Mouse (Mus musculus) spleen, adult 2 months (tissue): ENCODE data around the gene Ptprg.

Experiments used
- CTCF ChIP-seq: fragments of 200-500 bp; IDR thresholded peaks from 2 replicates; pipeline ENCODE4 v1.5.1; 2011; ENCODE audit warnings: mild to moderate bottlenecking, inconsistent platforms; ENCODE audit not compliant: insufficient read depth, insufficient read length, insufficient replicate concordance; ENCODE audit errors: extremely low read depth
- POLR2A ChIP-seq: fragments of 200-500 bp; IDR thresholded peaks from 2 replicates; pipeline ENCODE4 v1.6.1; 2011; ENCODE audit warnings: low read depth, low read length, inconsistent platforms

DNA sequence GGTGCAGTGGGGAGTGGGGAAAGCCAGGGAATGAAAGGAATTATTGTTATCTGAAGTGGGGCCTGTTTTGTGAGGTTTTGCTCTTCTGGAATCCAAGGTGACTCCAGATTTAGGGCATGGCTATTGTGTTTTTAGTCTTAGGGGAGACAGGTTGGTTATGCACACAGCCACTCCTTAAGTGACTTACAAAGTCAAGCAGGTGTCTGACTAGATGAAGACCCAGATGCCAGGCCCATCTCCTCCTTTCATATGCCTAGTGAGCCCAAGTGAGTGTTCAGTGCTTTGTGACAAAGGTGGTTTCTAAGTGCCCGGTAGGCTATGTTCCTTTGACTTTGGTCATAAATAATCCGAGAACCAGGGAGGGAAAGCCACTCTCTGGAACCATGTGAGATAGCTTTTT lies 381.2 kb downstream of the Ptprg start:
- TF ChIP-seq POLR2A: no peak
- TF ChIP-seq CTCF: no peak
